Mouse (Mus musculus) heart, adult 2 months (tissue): ENCODE measurements around the gene Rrp9. TPM values are rescaled to one million over a fixed set of nuclear protein-coding genes. Genes with fewer than 3 reads are reported as not detected.

Experiments used
- DNase-seq, 2 experiments: peaks; one replicate each; pipeline ENCODE4 v3.0.0; 2021
- H3K27ac ChIP-seq: fragments of 200-600 bp; 2 replicates; pipeline ENCODE4 v1.8.1; 2022
- H3K27me3 ChIP-seq: fragments of 200-500 bp; 2 replicates; pipeline ENCODE4 v1.6.1; 2012; ENCODE audit warnings: mild to moderate bottlenecking, low read length, inconsistent platforms, mixed read lengths; ENCODE audit not compliant: control insufficient read depth, insufficient read depth
- H3K36me3 ChIP-seq: fragments of 200-500 bp; 2 replicates; pipeline ENCODE4 v1.6.1; 2012; ENCODE audit warnings: low read length, inconsistent platforms; ENCODE audit not compliant: control insufficient read depth, insufficient read depth
- H3K4me1 ChIP-seq: fragments of 200-500 bp; 2 replicates; pipeline ENCODE4 v1.6.1; 2011; ENCODE audit warnings: low read length; ENCODE audit not compliant: control insufficient read depth, insufficient read depth
- H3K4me3 ChIP-seq: fragments of 200-600 bp; 2 replicates; pipeline ENCODE4 v1.8.1; 2022
- H3K79me2 ChIP-seq: fragments of 200-500 bp; replicated peaks from 2 replicates; pipeline ENCODE4 v1.6.1; 2012; ENCODE audit warnings: mild to moderate bottlenecking, inconsistent platforms, low read length, moderate library complexity, mixed read lengths; ENCODE audit not compliant: control insufficient read depth, insufficient read depth
- H3K9ac ChIP-seq: fragments of 200-500 bp; 2 replicates; pipeline ENCODE4 v1.6.1; 2012; ENCODE audit warnings: low read depth, mild to moderate bottlenecking, control low read depth, inconsistent platforms, low read length, mixed read lengths
- CTCF ChIP-seq: fragments of 200-600 bp; IDR thresholded peaks from 2 replicates; pipeline ENCODE4 v1.8.1; 2022; ENCODE audit warnings: antibody characterized with exemption, mild to moderate bottlenecking, moderate library complexity
- EP300 ChIP-seq: fragments of 200-500 bp; IDR thresholded peaks from 2 replicates; pipeline ENCODE4 v1.6.1; 2011; ENCODE audit warnings: low read depth, low read length, control low read depth; ENCODE audit not compliant: insufficient read depth
- POLR2A ChIP-seq: fragments of 200-500 bp; IDR thresholded peaks from 2 replicates; pipeline ENCODE4 v1.6.1; 2011; ENCODE audit warnings: mild to moderate bottlenecking, low read depth, low read length, control low read depth; ENCODE audit not compliant: insufficient read depth
- WGBS: fragments of 180-500 bp; shearing (Covaris S2); methylation state at CpG from one replicate; pipeline ENCODE4 v1.1.7; 2018; 5-methylcytosine and 5-hydroxymethylcytosine counted together
- intact Hi-C: fragments of 180-260 bp; cut with DNase I; formaldehyde crosslinking; loops from one replicate; pipeline ENCODE4 v1.15.1; 2025
- polyA plus RNA-seq: library from polyadenylated mRNA; depleted of rRNA; stranded (reverse); fragments of >200 nt; gene quantifications from 2 replicates; pipeline ENCODE4 v1.2.3, GENCODE M21; 2012
- total RNA-seq, 2 experiments: library from RNA; stranded (reverse); gene quantifications; 2 replicates each; pipeline ENCODE4 v1.2.3; 2021

Rrp9 gene
- total and polyA plus RNA-seq, 3 experiments, result 18.9 to 23.4 (median 21.0) TPM

- peaks cover 3% of the 10 kb centered on the region; the same call in 1 of the 2 replicates for H3K4me1 ChIP-seq
- H3K27me3 ChIP-seq, result no peaks in the 10 kb centered on the region
- no peak overlapping the region for H3K9ac ChIP-seq
- 76% methylated on average over 15 of the region's 15 CpGs for WGBS
- H3K79me2 ChIP-seq, result 0 out of 2 replicates have a peak, but pooled peaks cover 2% of the 10 kb centered on the region
- H3K36me3 ChIP-seq, result no peaks in the 10 kb centered on the region
- no peak overlapping the region for H3K27ac ChIP-seq
- TF ChIP-seq POLR2A, result no peak
- no peak for DNase-seq
- intact Hi-C loops, result no loop called here
- H3K4me3 ChIP-seq, result no peak overlapping the region
Measured at GRCm38 (mm10) chr9:106459946-106460345, 15.8 kb upstream of the Rrp9 start.

GRCm38 (mm10) chr9:106460401-106461025 is 15.2 kb upstream of the Rrp9 start:
- Histone ChIP-seq H3K27ac (no peak overlapping the region), H3K4me1 (peaks cover 3% of the 10 kb centered on the region; the same call in 1 of the 2 replicates), H3K27me3 (no peaks in the 10 kb centered on the region), H3K79me2 (0 out of 2 replicates have a peak, but pooled peaks cover 2% of the 10 kb centered on the region), H3K36me3 (no peaks in the 10 kb centered on the region), H3K4me3 (no peak overlapping the region), H3K9ac (no peak overlapping the region)
- intact Hi-C loops, result no loop called here
- DNase-seq, result no peak
- 82% methylated on average over 18 of the region's 18 CpGs for WGBS
- TF ChIP-seq CTCF (no peak), POLR2A (no peak), EP300 (no peak)

- H3K4me3 ChIP-seq, result no peak overlapping the region
- DNase-seq, result no peak
- WGBS, result 95% methylated on average over 9 of the region's 9 CpGs
- no peak overlapping the region for H3K27ac ChIP-seq
- 0 out of 2 replicates have a peak, but pooled peaks cover 2% of the 10 kb centered on the region for H3K79me2 ChIP-seq
- intact Hi-C loops, result no loop called here
- H3K36me3 ChIP-seq, result no peaks in the 10 kb centered on the region
- no peaks in the 10 kb centered on the region for H3K27me3 ChIP-seq
- peaks cover 3% of the 10 kb centered on the region; the same call in 1 of the 2 replicates for H3K4me1 ChIP-seq
- TF ChIP-seq POLR2A (no peak), CTCF (no peak), EP300 (no peak)
- no peak overlapping the region for H3K9ac ChIP-seq
Measured at GRCm38 (mm10) chr9:106461026-106461415, 14.7 kb upstream of the Rrp9 start.

- Histone ChIP-seq H3K36me3 (no peaks in the 10 kb centered on the region), H3K9ac (no peak overlapping the region), H3K79me2 (0 out of 2 replicates have a peak, but pooled peaks cover 2% of the 10 kb centered on the region), H3K4me1 (peaks cover 3% of the 10 kb centered on the region; the same call in 1 of the 2 replicates), H3K27me3 (no peaks in the 10 kb centered on the region), H3K4me3 (no peak overlapping the region), H3K27ac (no peak overlapping the region)
- no peak for DNase-seq
- 87% methylated on average over 16 of the region's 16 CpGs for WGBS
- intact Hi-C loops, result no loop called here
- no peak for TF ChIP-seq EP300
- no peak for TF ChIP-seq POLR2A
- no peak for TF ChIP-seq CTCF
Measured at GRCm38 (mm10) chr9:106461641-106462429, 13.9 kb upstream of the Rrp9 start.

GRCm38 (mm10) chr9:106462430-106462800 is 13.3 kb upstream of the Rrp9 start:
- DNase-seq, result no peak
- Histone ChIP-seq H3K4me1 (peaks cover 3% of the 10 kb centered on the region; the same call in 1 of the 2 replicates), H3K27me3 (no peaks in the 10 kb centered on the region), H3K4me3 (no peak overlapping the region), H3K9ac (no peak overlapping the region), H3K27ac (no peak overlapping the region), H3K36me3 (no peaks in the 10 kb centered on the region), H3K79me2 (0 out of 2 replicates have a peak, but pooled peaks cover 2% of the 10 kb centered on the region)
- WGBS, result 96% methylated on average over 12 of the region's 12 CpGs
- intact Hi-C loops, result no loop called here
- TF ChIP-seq CTCF (no peak), EP300 (no peak), POLR2A (no peak)

- 91% methylated on average over 21 of the region's 21 CpGs for WGBS
- no peak for TF ChIP-seq EP300
- no peak for TF ChIP-seq CTCF
- TF ChIP-seq POLR2A, result no peak
- Histone ChIP-seq H3K27ac (no peak overlapping the region), H3K36me3 (no peaks in the 10 kb centered on the region), H3K79me2 (0 out of 2 replicates have a peak, but pooled peaks cover 2% of the 10 kb centered on the region), H3K4me1 (peaks cover under 1% of the 10 kb centered on the region; the same call in 1 of the 2 replicates), H3K27me3 (no peaks in the 10 kb centered on the region), H3K9ac (no peak overlapping the region), H3K4me3 (no peak overlapping the region)
- intact Hi-C loops, result no loop called here
- no peak for DNase-seq
Measured at GRCm38 (mm10) chr9:106463122-106464063, 12.4 kb upstream of the Rrp9 start.
